Mouse (Mus musculus): ENCODE measurements around the gene Cep78. TPM values are rescaled to one million over a fixed set of nuclear protein-coding genes. Genes with fewer than 3 reads are reported as not detected.
"Not testable (repeated sequence)": the region's sequence is repeated elsewhere in the genome, so short reads cannot be mapped to it uniquely, and the experiment has no call there.

The Cep78 gene
- 49.9 and 57.5 TPM in 2 replicates for polyA plus RNA-seq (2015; fragmentation: Nextera tagmentation; extraction: Ambion mirVana)

- under 1% methylated on average over 88 of the region's 88 CpGs for WGBS
- H3K27me3 ChIP-seq, result no peaks in the 10 kb centered on the region
- peak within 1 kb of the TSS; percentile 86 for H3K4me3 ChIP-seq
- peaks cover 15% of the 10 kb centered on the region for H3K36me3 ChIP-seq (ENCODE audit: poor library complexity, severe bottlenecking)
- H3K4me1 ChIP-seq, result peaks cover 35% of the 10 kb centered on the region
- H3K4me2 ChIP-seq, result peak within 1 kb of the TSS; percentile 71
- H3K27ac ChIP-seq, result peak within 1 kb of the TSS; percentile 93
- peak; percentile 94 for ATAC-seq
- H3K9ac ChIP-seq, result peak within 1 kb of the TSS; percentile 96
- H3K9me3 ChIP-seq (replicated peaks), result no peaks in the 10 kb centered on the region
These were observed at the start of gene Cep78 for GRCm38 (mm10) chr19:15984449-15985171. Gene Cep78, minus strand, starts transcription at chr19:15984989.

DNA sequence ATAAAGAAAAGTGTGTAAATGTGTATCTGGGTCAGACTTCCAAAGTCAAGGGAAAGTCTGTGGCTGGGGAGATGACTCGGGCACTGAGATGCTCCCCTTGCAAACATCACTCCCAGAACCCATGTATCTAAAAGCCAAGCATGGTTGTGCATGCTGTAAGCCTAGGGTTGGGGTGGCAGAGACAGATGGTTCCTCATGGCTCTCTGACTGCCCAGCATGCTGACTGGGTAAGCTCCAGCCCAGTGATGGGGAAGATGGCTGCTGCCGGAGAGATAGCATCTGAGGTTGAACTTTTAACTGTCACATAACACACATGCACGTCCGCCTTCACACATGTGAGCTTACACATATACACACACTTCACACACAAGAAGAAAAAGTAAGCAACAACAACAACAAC lies 46.5 kb upstream of the Cep78 start:
- Histone ChIP-seq H3K4me1 (no peaks in the 10 kb centered on the region), H3K27ac (no peak overlapping the region), H3K4me2 (no peak overlapping the region), H3K9ac (no peak overlapping the region), H3K36me3 (ENCODE audit: poor library complexity, severe bottlenecking) (no peaks in the 10 kb centered on the region), H3K4me3 (no peak overlapping the region), H3K9me3 (replicated peaks) (no peaks in the 10 kb centered on the region), H3K27me3 (no peaks in the 10 kb centered on the region)
- 97% methylated on average over 4 of the region's 4 CpGs for WGBS
- ATAC-seq, result no peak

DNA sequence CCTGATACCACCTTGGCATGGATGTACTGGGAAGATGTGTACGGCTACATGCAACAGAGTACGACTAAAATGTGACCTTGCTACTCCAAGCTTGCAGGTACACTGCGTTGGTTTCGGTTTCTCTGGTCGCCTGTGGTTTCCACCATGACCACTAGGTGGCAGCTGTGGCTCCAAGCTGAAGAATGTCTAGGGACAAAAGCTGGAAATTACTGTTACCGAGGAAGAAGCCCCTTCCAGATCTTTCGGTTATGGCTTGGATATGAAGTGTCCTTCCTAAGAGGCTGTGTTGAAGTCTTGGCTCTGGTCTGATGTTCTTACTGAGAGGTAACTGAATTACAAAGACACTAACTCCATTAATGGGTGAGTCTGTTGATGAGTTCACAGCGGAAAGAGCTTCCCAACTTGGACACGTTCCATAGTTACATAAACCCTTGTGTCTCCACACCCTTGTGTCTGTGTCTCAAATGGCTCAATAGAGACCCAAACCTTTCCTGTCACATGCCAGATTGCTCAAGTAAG lies 44.5 kb upstream of the Cep78 start:
- H3K4me2 ChIP-seq, result peak overlapping the region; percentile 47

DNA sequence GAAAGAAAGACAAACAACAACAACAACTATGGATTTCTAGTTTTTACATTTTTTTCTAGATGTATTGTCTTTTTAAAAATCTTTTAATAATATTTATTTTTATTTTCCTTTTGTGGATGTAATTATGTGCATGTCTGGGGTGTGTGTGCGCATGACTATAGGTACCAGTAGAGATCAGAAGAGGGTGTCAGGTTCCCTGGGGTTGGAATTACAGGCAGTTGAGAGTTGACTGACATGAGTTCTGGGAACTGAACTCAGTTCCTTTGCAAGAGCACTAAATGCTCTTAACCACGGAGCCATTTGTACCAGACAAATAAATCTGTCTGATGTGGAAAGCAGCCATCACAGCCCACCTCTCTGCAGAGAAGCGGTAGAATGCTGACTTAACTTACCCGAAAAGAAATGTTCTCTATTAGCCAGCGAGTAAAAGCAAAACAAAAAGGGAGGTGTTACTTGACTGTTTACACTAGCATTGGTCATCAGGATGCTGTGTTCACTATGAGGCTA lies 44.0 kb upstream of the Cep78 start:
- Histone ChIP-seq H3K27ac (no peak overlapping the region), H3K27me3 (no peaks in the 10 kb centered on the region), H3K4me1 (no peaks in the 10 kb centered on the region), H3K4me3 (no peak overlapping the region), H3K9me3 (replicated peaks) (no peaks in the 10 kb centered on the region), H3K36me3 (ENCODE audit: poor library complexity, severe bottlenecking) (no peaks in the 10 kb centered on the region), H3K9ac (peak overlapping the region; percentile 41; the same call in 1 of the 2 replicates), H3K4me2 (peak overlapping the region; percentile 47)
- WGBS, result 68% methylated on average over 5 of the region's 5 CpGs
- ATAC-seq, result no peak

More for the DNA sequence above, 44.5 kb upstream of the Cep78 start:
- not testable (repeated sequence) for H3K27me3 ChIP-seq; H3K27ac ChIP-seq; H3K4me1 ChIP-seq; H3K4me3 ChIP-seq; H3K9me3 ChIP-seq (replicated peaks); H3K36me3 ChIP-seq (ENCODE audit: poor library complexity, severe bottlenecking)
- WGBS, result 33% methylated on average over 7 of the region's 9 CpGs
- H3K9ac ChIP-seq, result peak overlapping the region; percentile 41; the same call in 1 of the 2 replicates
- ATAC-seq, result peak; percentile 83

- H3K4me1 ChIP-seq, result no peaks in the 10 kb centered on the region
- ATAC-seq, result no peak
- no peak overlapping the region for H3K9ac ChIP-seq
- H3K27ac ChIP-seq, result no peak overlapping the region
- H3K36me3 ChIP-seq (ENCODE audit: poor library complexity, severe bottlenecking), result no peaks in the 10 kb centered on the region
- H3K27me3 ChIP-seq, result no peaks in the 10 kb centered on the region
- H3K4me2 ChIP-seq, result no peak overlapping the region
- H3K9me3 ChIP-seq (replicated peaks), result no peaks in the 10 kb centered on the region
- no peak overlapping the region for H3K4me3 ChIP-seq
- WGBS, result 87% methylated on average over 15 of the region's 15 CpGs
These were observed 43.3 kb upstream of the Cep78 start for GRCm38 (mm10) chr19:16027876-16028670.

DNA sequence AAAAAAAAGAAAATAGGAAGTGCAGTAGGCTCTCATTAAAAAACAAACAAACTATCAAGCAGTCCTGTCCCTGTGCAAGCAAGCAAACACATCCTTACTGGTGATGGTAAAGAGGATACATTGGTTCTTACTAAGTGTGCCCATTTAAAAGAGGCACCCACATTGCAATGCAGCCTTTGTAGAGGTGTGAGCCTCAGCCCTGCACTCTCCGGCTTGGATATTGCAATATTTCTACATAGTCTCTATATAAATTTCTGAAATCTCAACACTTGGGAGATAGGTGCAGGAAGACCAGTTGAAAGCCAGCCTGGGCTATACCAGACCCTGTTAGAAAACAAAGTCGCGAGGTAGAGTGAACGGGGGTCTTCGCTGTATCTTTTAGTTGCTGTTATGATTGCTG lies 41.5 kb upstream of the Cep78 start:
- no peaks in the 10 kb centered on the region for H3K36me3 ChIP-seq (ENCODE audit: poor library complexity, severe bottlenecking)
- no peak overlapping the region for H3K9ac ChIP-seq
- no peaks in the 10 kb centered on the region for H3K9me3 ChIP-seq (replicated peaks)
- H3K4me3 ChIP-seq, result no peak overlapping the region
- ATAC-seq, result no peak
- H3K27ac ChIP-seq, result no peak overlapping the region
- H3K27me3 ChIP-seq, result no peaks in the 10 kb centered on the region
- no peaks in the 10 kb centered on the region for H3K4me1 ChIP-seq
- H3K4me2 ChIP-seq, result no peak overlapping the region
- WGBS, result 93% methylated on average over 5 of the region's 5 CpGs

GRCm38 (mm10) chr19:16022178-16022577 lies 37.4 kb upstream of the Cep78 start:
- H3K9me3 ChIP-seq (replicated peaks), result no peaks in the 10 kb centered on the region
- no peaks in the 10 kb centered on the region for H3K36me3 ChIP-seq (ENCODE audit: poor library complexity, severe bottlenecking)
- H3K27ac ChIP-seq, result no peak overlapping the region
- H3K4me3 ChIP-seq, result no peak overlapping the region
- H3K4me2 ChIP-seq, result no peak overlapping the region
- ATAC-seq, result no peak
- no peak overlapping the region for H3K9ac ChIP-seq
- H3K27me3 ChIP-seq, result no peaks in the 10 kb centered on the region
- 76% methylated on average over 10 of the region's 10 CpGs for WGBS
- H3K4me1 ChIP-seq, result no peaks in the 10 kb centered on the region

GRCm38 (mm10) chr19:16016171-16016570 lies 31.4 kb upstream of the Cep78 start:
- H3K4me2 ChIP-seq, result no peak overlapping the region
- no peak overlapping the region for H3K4me3 ChIP-seq
- 63% methylated on average over 1 of the region's 1 CpGs for WGBS

GRCm38 (mm10) chr19:16015191-16015968 lies 30.6 kb upstream of the Cep78 start:
- Histone ChIP-seq H3K36me3 (ENCODE audit: poor library complexity, severe bottlenecking) (no peaks in the 10 kb centered on the region), H3K4me1 (peaks cover 2% of the 10 kb centered on the region), H3K4me2 (no peak overlapping the region), H3K27ac (no peak overlapping the region), H3K9ac (no peak overlapping the region), H3K27me3 (no peaks in the 10 kb centered on the region), H3K9me3 (replicated peaks) (no peaks in the 10 kb centered on the region), H3K4me3 (no peak overlapping the region)
- no peak for ATAC-seq
- whole genome bisulfite sequencing, result 80% methylated on average over 10 of the region's 10 CpGs

More at GRCm38 (mm10) chr19:16016171-16016570, 31.4 kb upstream of the Cep78 start:
- ATAC-seq, result no peak
- Histone ChIP-seq H3K27ac (no peak overlapping the region), H3K9ac (no peak overlapping the region), H3K27me3 (no peaks in the 10 kb centered on the region), H3K4me1 (no peaks in the 10 kb centered on the region), H3K36me3 (ENCODE audit: poor library complexity, severe bottlenecking) (no peaks in the 10 kb centered on the region), H3K9me3 (replicated peaks) (no peaks in the 10 kb centered on the region)

GRCm38 (mm10) chr19:16009746-16010337 lies 25.1 kb upstream of the Cep78 start:
- Histone ChIP-seq H3K4me3 (no peak overlapping the region), H3K27me3 (no peaks in the 10 kb centered on the region), H3K9ac (no peak overlapping the region), H3K27ac (peak overlapping the region; percentile 74), H3K36me3 (ENCODE audit: poor library complexity, severe bottlenecking) (no peaks in the 10 kb centered on the region), H3K9me3 (replicated peaks) (no peaks in the 10 kb centered on the region), H3K4me2 (no peak overlapping the region), H3K4me1 (peaks cover 7% of the 10 kb centered on the region)
- ATAC-seq, result peak; percentile 92
- 44% methylated on average over 6 of the region's 6 CpGs for WGBS

DNA sequence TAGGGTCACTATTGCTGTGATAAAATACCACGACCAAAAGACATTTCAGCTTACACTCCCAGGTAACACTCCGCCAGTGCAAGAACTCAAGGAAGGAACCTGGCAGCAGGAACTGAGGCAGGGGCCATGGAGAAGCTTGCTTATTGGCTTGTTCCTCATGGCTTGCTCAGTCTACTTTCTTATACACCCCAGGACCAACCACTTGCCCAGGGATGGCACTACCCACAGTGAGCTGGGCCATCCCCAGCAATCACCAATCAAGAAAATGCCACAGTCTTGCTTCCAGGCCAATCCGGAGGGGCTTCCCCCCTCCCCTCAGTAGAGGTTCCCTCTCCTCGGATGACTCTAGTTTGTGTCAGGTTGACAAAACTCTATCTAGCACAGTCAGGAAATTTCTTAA lies 24.3 kb upstream of the Cep78 start:
- no peak overlapping the region for H3K9ac ChIP-seq
- H3K9me3 ChIP-seq (replicated peaks), result no peaks in the 10 kb centered on the region
- peaks cover 7% of the 10 kb centered on the region for H3K4me1 ChIP-seq
- H3K36me3 ChIP-seq (ENCODE audit: poor library complexity, severe bottlenecking), result no peaks in the 10 kb centered on the region
- H3K27ac ChIP-seq, result 0 out of 2 replicates have a peak overlapping the region, but pooled peaks have one; percentile 19
- no peaks in the 10 kb centered on the region for H3K27me3 ChIP-seq
- H3K4me2 ChIP-seq, result no peak overlapping the region
- no peak overlapping the region for H3K4me3 ChIP-seq
- 0 out of 2 replicates have a peak, but pooled peaks have one; percentile 30 for ATAC-seq
- 79% methylated on average over 4 of the region's 4 CpGs for WGBS

Data from forebrain, embryonic 13.5 days (tissue).